8 mouse cellular contexts compared by ENCODE assay signal in genomic region chr15:79062376-79063159, GRCm38 (mm10). TPM values are rescaled to one million over a fixed set of nuclear protein-coding genes. Genes with fewer than 3 reads are reported as not detected.
DNase-seq lines count a peak whose midpoint lies in the region; ATAC-seq and TF ChIP-seq lines count a peak whose summit lies in the region.

Ankrd54 (minus strand) TSS chr15:79062893.

- H3K4me1 ChIP-seq in heart, embryonic 12.5 days (replicated peaks): peaks cover 31% of the 10 kb centered on the region
- no peaks in the 10 kb centered on the region; the same call in 1 of the 2 replicates for H3K4me1 ChIP-seq in kidney, postnatal 0 days (replicated peaks; ENCODE audit: insufficient read depth, low read length)
- H3K4me1 ChIP-seq in liver, embryonic 11.5 days (replicated peaks; ENCODE audit: control insufficient read depth, insufficient read depth, low read length): peaks cover 41% of the 10 kb centered on the region
- 0 out of 2 replicates have a peak, but pooled peaks cover 9% of the 10 kb centered on the region for H3K4me1 ChIP-seq in stomach, embryonic 14.5 days (ENCODE audit: control insufficient read depth, insufficient read depth, low read length)

- peaks cover 35% of the 10 kb centered on the region for H3K36me3 ChIP-seq in heart, embryonic 12.5 days
- H3K36me3 ChIP-seq in kidney, postnatal 0 days (ENCODE audit: insufficient read depth, low read length): peaks cover 28% of the 10 kb centered on the region
- peaks cover 21% of the 10 kb centered on the region for H3K36me3 ChIP-seq in liver, embryonic 11.5 days (ENCODE audit: control insufficient read depth, insufficient read depth, low read length)
- H3K36me3 ChIP-seq in stomach, embryonic 14.5 days (ENCODE audit: control insufficient read depth, insufficient read depth, low read length): peaks cover 30% of the 10 kb centered on the region

- H3K4me2 ChIP-seq in heart, embryonic 12.5 days: peak within 1 kb of the TSS; percentile 85
- peak within 1 kb of the TSS; percentile 91 for H3K4me2 ChIP-seq in kidney, postnatal 0 days (ENCODE audit: low read length)
- H3K4me2 ChIP-seq in liver, embryonic 11.5 days: peak within 1 kb of the TSS; percentile 91
- H3K4me2 ChIP-seq in stomach, embryonic 14.5 days (replicated peaks; ENCODE audit: low read depth, low read length): peak within 1 kb of the TSS; percentile 68

- WGBS in heart, embryonic 12.5 days: under 1% methylated on average over 80 of the region's 80 CpGs
- WGBS in kidney, postnatal 0 days: under 1% methylated on average over 79 of the region's 80 CpGs
- under 1% methylated on average over 80 of the region's 80 CpGs for WGBS in liver, embryonic 11.5 days
- WGBS in stomach, embryonic 14.5 days: under 1% methylated on average over 79 of the region's 80 CpGs

- no peak for TF ChIP-seq CTCF in kidney, postnatal 0 days (IDR thresholded peaks at IDR 0.05; ENCODE audit: low read depth)

- H3K9ac ChIP-seq in heart, embryonic 12.5 days: peak within 1 kb of the TSS; percentile 86
- H3K9ac ChIP-seq in kidney, postnatal 0 days (ENCODE audit: low read depth, low read length): peak within 1 kb of the TSS; percentile 88
- H3K9ac ChIP-seq in liver, embryonic 11.5 days (ENCODE audit: low read depth, low read length): peak within 1 kb of the TSS; percentile 91
- peak within 1 kb of the TSS; percentile 82 for H3K9ac ChIP-seq in stomach, embryonic 14.5 days (replicated peaks; ENCODE audit: low read depth, low read length)

- no peaks in the 10 kb centered on the region for H3K27me3 ChIP-seq in heart, embryonic 12.5 days (replicated peaks)
- no peaks in the 10 kb centered on the region for H3K27me3 ChIP-seq in kidney, postnatal 0 days (ENCODE audit: insufficient read depth, low read length)
- no peaks in the 10 kb centered on the region for H3K27me3 ChIP-seq in liver, embryonic 11.5 days (replicated peaks; ENCODE audit: control insufficient read depth, insufficient read depth, low read length)
- H3K27me3 ChIP-seq in stomach, embryonic 14.5 days (ENCODE audit: control insufficient read depth, insufficient read depth, low read length): no peaks in the 10 kb centered on the region

- H3K9me3 ChIP-seq in heart, embryonic 12.5 days (replicated peaks): no peaks in the 10 kb centered on the region
- no peaks in the 10 kb centered on the region for H3K9me3 ChIP-seq in kidney, postnatal 0 days (replicated peaks; ENCODE audit: low read length)
- no peaks in the 10 kb centered on the region for H3K9me3 ChIP-seq in liver, embryonic 11.5 days (ENCODE audit: control insufficient read depth, low read length)
- H3K9me3 ChIP-seq in stomach, embryonic 14.5 days (ENCODE audit: control insufficient read depth, low read depth, low read length): no peaks in the 10 kb centered on the region

- DNase-seq in CD4-positive helper T cell, adult 2 months (ENCODE audit: low read depth, low spot score): peak; percentile 100
- DNase-seq in brain, embryonic 18.5 days (ENCODE audit: low read depth, low spot score): peak; percentile 100
- peak; percentile 100 for DNase-seq in kidney, postnatal 0 days (ENCODE audit: low spot score)
- DNase-seq in liver, embryonic 11.5 days (ENCODE audit: low spot score): peak; percentile 95
- peak; percentile 99 for DNase-seq in naive thymus-derived CD4-positive, alpha-beta T cell, adult 2 months (ENCODE audit: low read depth)

- peak within 1 kb of the TSS; percentile 43 for H3K27ac ChIP-seq in heart, embryonic 12.5 days (ENCODE audit: poor library complexity, severe bottlenecking)
- peak within 1 kb of the TSS; percentile 81 for H3K27ac ChIP-seq in kidney, postnatal 0 days
- H3K27ac ChIP-seq in liver, embryonic 11.5 days (ENCODE audit: low read depth, low read length): peak within 1 kb of the TSS; percentile 83
- peak within 1 kb of the TSS; percentile 71 for H3K27ac ChIP-seq in stomach, embryonic 14.5 days (ENCODE audit: low read length)

- H3K4me3 ChIP-seq in heart, embryonic 12.5 days: peak within 1 kb of the TSS; percentile 95
- H3K4me3 ChIP-seq in kidney, postnatal 0 days (replicated peaks; ENCODE audit: low read depth, low read length): peak within 1 kb of the TSS; percentile 85
- peak within 1 kb of the TSS; percentile 90 for H3K4me3 ChIP-seq in liver, embryonic 11.5 days (ENCODE audit: low read depth, low read length)
- H3K4me3 ChIP-seq in stomach, embryonic 14.5 days (ENCODE audit: low read depth, low read length): peak within 1 kb of the TSS; percentile 89

- peak; percentile 92 for ATAC-seq in erythroid progenitor cell, adult 5-6 weeks (replicated peaks; ENCODE audit: low FRiP score, poor library complexity, severe bottlenecking)
- ATAC-seq in heart, embryonic 12.5 days (ENCODE audit: insufficient number of reproducible peaks, low FRiP score): peak; percentile 100
- peak; percentile 99 for ATAC-seq in kidney, postnatal 0 days (replicated peaks; ENCODE audit: low FRiP score, low read depth)
- peak; percentile 99 for ATAC-seq in liver, embryonic 11.5 days (replicated peaks; ENCODE audit: low FRiP score)
- peak; percentile 100 for ATAC-seq in stomach, embryonic 14.5 days (ENCODE audit: insufficient number of reproducible peaks, insufficient read depth, low FRiP score, low read depth)

RNA-seq across cellular contexts. Expression of gene Ankrd54, which starts in this region (rescaled TPM):
- total RNA-seq in erythroid progenitor cell, adult 5-6 weeks (2015; ENCODE audit: low replicate concordance): 64.9 and 75.0 TPM in 2 replicates
- total RNA-seq in erythroid progenitor cell, adult 5-6 weeks (2017; ENCODE audit: low replicate concordance): 37.3 and 66.5 TPM in 2 replicates
- 29.0 and 30.0 TPM in 2 replicates for polyA plus RNA-seq in heart, embryonic 12.5 days (2016; fragmentation: Nextera tagmentation; extraction: Ambion mirVana)
- 42.5 and 42.6 TPM in 2 replicates for polyA plus RNA-seq in kidney, postnatal 0 days (2015; fragmentation: Nextera tagmentation; extraction: Ambion mirVana)
- polyA plus RNA-seq in liver, embryonic 11.5 days (2014; fragmentation: Nextera tagmentation; extraction: Ambion mirVana): 57.2 and 61.5 TPM in 2 replicates
- 42.7 and 44.1 TPM in 2 replicates for polyA plus RNA-seq in stomach, embryonic 14.5 days (2014; fragmentation: Nextera tagmentation; extraction: Ambion mirVana)

Comparison
In these comparisons a context has a peak if more than half of its experiments do, and no peak if none do; other contexts are left out.
1. Peak in every context shown above with its lines: DNase-seq, ATAC-seq, H3K4me3 ChIP-seq and H3K27ac ChIP-seq.